Mouse (Mus musculus): ENCODE data around the gene 2900011O08Rik.

- no peak for TF ChIP-seq CTCF (IDR thresholded peaks at IDR 0.05; ENCODE audit: control insufficient read depth, insufficient read depth, low read length)
- no peak for TF ChIP-seq POLR2A (IDR thresholded peaks at IDR 0.05; ENCODE audit: borderline replicate concordance, control insufficient read depth, low read depth, low read length)
Measured at GRCm38 (mm10) chr16:14122586-14122985, 136.2 kb downstream of the 2900011O08Rik start.
